ENCODE assay signal across 8 mouse cellular contexts in genomic region chr4:106232499-106232970, GRCm38 (mm10).
A peak's percentile ranks its signal among the peaks of the same experiment; 100 is the strongest.
DNase-seq lines count a peak whose midpoint lies in the region; ATAC-seq lines count a peak whose summit lies in the region.

No protein-coding gene starts in this region.

- H3K4me1 ChIP-seq in forebrain, embryonic 16.5 days (replicated peaks; ENCODE audit: control insufficient read depth, insufficient read depth, low read length), result no peaks in the 10 kb centered on the region; the same call in 1 of the 2 replicates
- no peaks in the 10 kb centered on the region for H3K4me1 ChIP-seq in hindbrain, embryonic 14.5 days (replicated peaks; ENCODE audit: control insufficient read depth, insufficient read depth, low read length)
- H3K4me1 ChIP-seq in limb, embryonic 13.5 days, result peaks cover 8% of the 10 kb centered on the region; the same call in 1 of the 2 replicates
- no peaks in the 10 kb centered on the region for H3K4me1 ChIP-seq in neural tube, embryonic 14.5 days (ENCODE audit: control insufficient read depth, insufficient read depth, low read length)

- WGBS in forebrain, embryonic 16.5 days, result 45% methylated on average over 9 of the region's 9 CpGs
- 51% methylated on average over 9 of the region's 9 CpGs for WGBS in hindbrain, embryonic 14.5 days
- 37% methylated on average over 9 of the region's 9 CpGs for WGBS in limb, embryonic 13.5 days
- 45% methylated on average over 9 of the region's 9 CpGs for WGBS in neural tube, embryonic 14.5 days

- H3K9ac ChIP-seq in forebrain, embryonic 16.5 days (replicated peaks; ENCODE audit: low read depth, low read length), result no peak overlapping the region
- no peak overlapping the region for H3K9ac ChIP-seq in hindbrain, embryonic 14.5 days
- 0 out of 2 replicates have a peak overlapping the region, but pooled peaks have one; percentile 19 for H3K9ac ChIP-seq in limb, embryonic 13.5 days
- no peak overlapping the region for H3K9ac ChIP-seq in neural tube, embryonic 14.5 days (replicated peaks; ENCODE audit: low read depth, low read length)

- no peak overlapping the region for H3K4me3 ChIP-seq in forebrain, embryonic 16.5 days (replicated peaks; ENCODE audit: low read length)
- no peak overlapping the region for H3K4me3 ChIP-seq in hindbrain, embryonic 14.5 days (replicated peaks; ENCODE audit: low read length)
- no peak overlapping the region for H3K4me3 ChIP-seq in limb, embryonic 13.5 days
- H3K4me3 ChIP-seq in neural tube, embryonic 14.5 days (ENCODE audit: low read depth, low read length), result no peak overlapping the region

- no peaks in the 10 kb centered on the region for H3K36me3 ChIP-seq in forebrain, embryonic 16.5 days (ENCODE audit: control insufficient read depth, insufficient read depth)
- H3K36me3 ChIP-seq in hindbrain, embryonic 14.5 days (replicated peaks; ENCODE audit: control insufficient read depth, insufficient read depth), result no peaks in the 10 kb centered on the region
- no peaks in the 10 kb centered on the region for H3K36me3 ChIP-seq in limb, embryonic 13.5 days
- no peaks in the 10 kb centered on the region for H3K36me3 ChIP-seq in neural tube, embryonic 14.5 days (ENCODE audit: control insufficient read depth, insufficient read depth, low read length)

- DNase-seq in retina, postnatal 1 day, result peak; percentile 64
- DNase-seq in retina, embryonic 14.5 days (ENCODE audit: low spot score), result no peak
- peak; percentile 39 for DNase-seq in hindbrain, embryonic 14.5 days (ENCODE audit: low spot score)
- DNase-seq in adrenal gland, postnatal 36 days, result no peak
- no peak for DNase-seq in urinary bladder, postnatal 4 days (ENCODE audit: low spot score in 2 of 2)

- ATAC-seq in forebrain, embryonic 16.5 days, result peak; percentile 80
- peak; percentile 83; the same call in 1 of the 2 replicates for ATAC-seq in hindbrain, embryonic 14.5 days (ENCODE audit: low FRiP score)
- ATAC-seq in limb, embryonic 13.5 days (ENCODE audit: low FRiP score, low read depth), result no peak
- peak; percentile 76 for ATAC-seq in neural tube, embryonic 14.5 days (ENCODE audit: low read depth)

- peak overlapping the region; percentile 57 for H3K27ac ChIP-seq in forebrain, embryonic 16.5 days (ENCODE audit: low read length)
- H3K27ac ChIP-seq in hindbrain, embryonic 14.5 days, result peak overlapping the region; percentile 72
- H3K27ac ChIP-seq in limb, embryonic 13.5 days, result peak overlapping the region; percentile 65
- peak overlapping the region; percentile 16 for H3K27ac ChIP-seq in neural tube, embryonic 14.5 days (ENCODE audit: low read depth, low read length)

- H3K27me3 ChIP-seq in forebrain, embryonic 16.5 days (replicated peaks; ENCODE audit: control insufficient read depth, insufficient read depth, low read length), result no peaks in the 10 kb centered on the region
- no peaks in the 10 kb centered on the region for H3K27me3 ChIP-seq in hindbrain, embryonic 14.5 days (ENCODE audit: control insufficient read depth, insufficient read depth, low read length)
- no peaks in the 10 kb centered on the region for H3K27me3 ChIP-seq in limb, embryonic 13.5 days
- H3K27me3 ChIP-seq in neural tube, embryonic 14.5 days (ENCODE audit: control insufficient read depth, insufficient read depth, low read length), result no peaks in the 10 kb centered on the region

- H3K9me3 ChIP-seq in forebrain, embryonic 16.5 days (ENCODE audit: control insufficient read depth, low read length), result no peaks in the 10 kb centered on the region; the same call in 1 of the 2 replicates
- no peaks in the 10 kb centered on the region for H3K9me3 ChIP-seq in hindbrain, embryonic 14.5 days (ENCODE audit: control insufficient read depth, low read length)
- H3K9me3 ChIP-seq in limb, embryonic 13.5 days, result no peaks in the 10 kb centered on the region
- H3K9me3 ChIP-seq in neural tube, embryonic 14.5 days (ENCODE audit: control insufficient read depth, low read length), result no peaks in the 10 kb centered on the region

- H3K4me2 ChIP-seq in forebrain, embryonic 16.5 days (ENCODE audit: low read length), result no peak overlapping the region
- H3K4me2 ChIP-seq in hindbrain, embryonic 14.5 days (replicated peaks), result no peak overlapping the region
- no peak overlapping the region for H3K4me2 ChIP-seq in limb, embryonic 13.5 days (replicated peaks)
- no peak overlapping the region for H3K4me2 ChIP-seq in neural tube, embryonic 14.5 days (ENCODE audit: low read depth, low read length)

Comparison
In these comparisons a context has a peak if more than half of its experiments do, and no peak if none do; other contexts are left out.
1. DNase-seq: peak in retina, postnatal 1 day (single experiment) and hindbrain, embryonic 14.5 days (single experiment); none in retina, embryonic 14.5 days (single experiment), adrenal gland, postnatal 36 days (0 of 2) and urinary bladder, postnatal 4 days (0 of 2).
2. H3K27ac ChIP-seq: peak in every context shown above with its lines; median percentile 72 in hindbrain, embryonic 14.5 days; 65 in limb, embryonic 13.5 days; 57 in forebrain, embryonic 16.5 days; 16 in neural tube, embryonic 14.5 days.